Mouse (Mus musculus): ENCODE results near the gene Defa26.
"Not testable (repeated sequence)": the region's sequence is repeated elsewhere in the genome, so short reads cannot be mapped to it uniquely, and the experiment has no call there.

- not testable (repeated sequence) for TF ChIP-seq POLR2A (IDR thresholded peaks at IDR 0.05; ENCODE audit: low read depth, low read length); CTCF (IDR thresholded peaks at IDR 0.05; ENCODE audit: extremely low read depth, insufficient read depth, insufficient read length, insufficient replicate concordance)
Measured at GRCm38 (mm10) chr8:21582706-21583105, 35.3 kb upstream of the Defa26 start, which contains the start of gene Defa28.

Data from spleen, adult 2 months (tissue).